Mouse (Mus musculus) hematopoietic stem cell, adult 5-6 weeks (primary cell): ENCODE data around the gene Ank3. TPM values are rescaled to one million over a fixed set of nuclear protein-coding genes. Genes with fewer than 3 reads are reported as not detected.
A peak's percentile ranks its signal among the peaks of the same experiment; 100 is the strongest.

ENCODE experiments used
- ATAC-seq, 2 experiments: fragments of 125-278 bp in 1 of 2; replicated peaks in 1 of 2; 2 replicates each; pipeline ENCODE4 v1.8.0; 2016 to 2017; ENCODE audit warnings: inconsistent platforms in 2 of 2, mild to moderate bottlenecking in 2 of 2, moderate number of reproducible peaks in 2 of 2, low read depth in 1 of 2, moderate TSS enrichment in 1 of 2; ENCODE audit not compliant: low FRiP score in 2 of 2, poor library complexity in 2 of 2, severe bottlenecking in 2 of 2, insufficient read depth in 1 of 2, low TSS enrichment in 1 of 2
- total RNA-seq: library from RNA; stranded (forward); fragments of 172-1452, 232-1000 nt; gene quantifications from 2 replicates; pipeline ENCODE4 v1.2.3, GENCODE M21; 2017

Gene Ank3
- total RNA-seq, 1 experiment from 2014 or later: not detected

- ATAC-seq: no peak
Observed at GRCm38 (mm10) chr10:69919746-69920145, 521.2 kb downstream of the Ank3 start.

GRCm38 (mm10) chr10:69922076-69922475 is 523.5 kb downstream of the Ank3 start:
- ATAC-seq: no peak

DNA sequence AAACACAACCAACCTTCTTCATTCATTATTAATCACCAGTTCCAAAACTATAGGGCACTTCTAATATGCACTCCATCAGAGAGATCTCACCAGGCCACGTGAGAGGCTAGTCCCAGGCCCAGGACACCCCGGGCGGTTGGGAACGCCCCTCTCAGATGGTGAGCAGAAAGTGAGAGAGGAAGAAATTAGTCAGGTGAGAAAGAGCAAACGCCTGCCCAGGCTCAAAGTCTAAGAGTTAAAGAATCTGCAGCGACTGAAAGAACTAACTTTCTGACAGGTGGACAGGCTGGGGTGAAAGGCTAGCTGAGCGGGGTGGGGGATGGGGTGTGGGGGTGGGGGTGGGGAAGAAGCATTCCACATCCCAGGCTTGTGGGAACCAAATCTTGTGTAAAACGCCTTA is 525.2 kb downstream of the Ank3 start:
- ATAC-seq: no peak

DNA sequence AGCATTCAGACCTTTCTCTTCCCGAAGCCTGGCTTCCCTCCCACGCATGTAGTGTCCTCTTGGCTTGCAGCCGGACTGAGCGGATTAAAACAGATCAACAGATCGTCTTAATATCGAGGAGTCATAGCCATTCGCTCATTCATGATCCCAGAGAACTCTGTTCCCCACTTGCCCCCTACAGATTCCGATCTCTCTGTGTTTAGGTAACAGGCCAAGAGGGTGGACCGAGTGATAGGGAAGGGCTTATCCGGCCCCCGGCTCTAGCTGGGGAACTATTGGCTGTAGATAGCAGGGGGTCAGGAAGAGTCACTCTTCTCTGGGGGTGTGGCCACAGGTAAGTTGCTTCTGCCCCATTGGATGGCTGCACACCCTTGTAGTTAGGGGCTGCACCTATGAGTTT is 525.7 kb downstream of the Ank3 start:
- peak in 1 of 2 experiments; percentile 22; a peak in 1 of 4 replicates for ATAC-seq

- no peak; a peak in 1 of 4 replicates for ATAC-seq
Observed at GRCm38 (mm10) chr10:69924845-69925244, 526.3 kb downstream of the Ank3 start.

GRCm38 (mm10) chr10:69925285-69926157 is 526.9 kb downstream of the Ank3 start:
- ATAC-seq: peak; percentile 18 to 24; a peak in 1 of 4 replicates

GRCm38 (mm10) chr10:69926158-69926882 is 527.7 kb downstream of the Ank3 start:
- no peak for ATAC-seq

- ATAC-seq: no peak
Observed at GRCm38 (mm10) chr10:69927012-69927411, 528.4 kb downstream of the Ank3 start.

DNA sequence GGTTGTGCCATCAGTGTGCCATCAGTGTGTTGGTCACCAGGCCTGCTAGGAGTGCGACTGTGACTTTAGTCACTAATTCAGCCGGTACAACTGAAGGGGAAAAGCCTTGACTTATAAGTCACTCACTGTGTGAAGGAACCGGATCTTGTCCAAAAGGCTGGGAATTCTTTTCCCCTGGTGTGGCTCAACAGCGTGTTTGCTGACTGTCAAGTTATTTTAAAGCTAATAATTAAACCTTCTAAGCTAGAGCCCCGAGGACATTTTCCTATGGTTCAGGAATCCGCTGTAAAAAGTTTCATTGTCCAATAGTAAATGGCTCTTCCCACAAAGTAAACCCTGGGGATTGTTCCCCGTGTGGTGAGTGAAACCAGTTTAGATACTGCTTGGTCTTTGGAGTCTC is 529.8 kb downstream of the Ank3 start:
- ATAC-seq: no peak

DNA sequence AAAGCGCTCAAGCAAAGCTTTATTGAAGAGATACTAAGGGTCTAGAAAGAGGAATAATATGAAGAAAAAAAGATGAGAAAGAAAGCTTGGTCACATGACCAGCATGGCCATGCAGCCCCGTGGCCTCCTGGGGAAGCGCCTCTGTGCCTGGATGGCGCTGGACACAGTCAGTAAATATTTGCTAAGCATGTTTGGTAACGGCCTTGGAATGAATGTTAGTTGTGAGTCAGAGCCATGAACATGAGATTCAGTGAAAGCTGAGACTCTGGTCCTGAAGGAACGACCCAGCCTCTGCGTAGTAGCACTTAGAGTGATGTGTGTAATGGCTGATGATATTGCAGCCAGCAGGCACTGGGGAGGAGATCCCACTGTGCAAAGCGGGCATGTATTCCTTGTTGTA is 531.9 kb downstream of the Ank3 start:
- ATAC-seq: no peak

GRCm38 (mm10) chr10:69936443-69937067 is 538.0 kb downstream of the Ank3 start:
- ATAC-seq: no peak

GRCm38 (mm10) chr10:69937291-69937921 is 538.8 kb downstream of the Ank3 start:
- ATAC-seq: no peak

DNA sequence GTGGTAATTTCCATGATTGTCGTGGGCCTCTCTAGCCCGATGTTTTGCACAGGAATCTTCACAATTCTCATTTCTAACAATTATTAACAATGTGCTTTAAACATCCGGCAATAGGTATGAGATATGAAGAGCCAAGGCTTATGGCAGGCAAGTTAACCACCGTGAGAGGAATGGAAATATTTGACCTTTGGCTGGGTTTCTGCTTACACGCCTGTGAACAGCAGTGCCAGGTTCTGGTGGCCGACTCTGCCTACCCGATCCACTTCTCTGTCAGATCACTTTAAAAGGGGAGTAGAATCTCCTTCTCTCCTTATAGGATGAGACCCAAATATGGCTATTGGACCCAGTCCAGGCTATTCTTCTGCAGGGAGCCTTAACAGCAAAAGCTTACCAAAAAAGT is 540.6 kb downstream of the Ank3 start:
- no peak for ATAC-seq

DNA sequence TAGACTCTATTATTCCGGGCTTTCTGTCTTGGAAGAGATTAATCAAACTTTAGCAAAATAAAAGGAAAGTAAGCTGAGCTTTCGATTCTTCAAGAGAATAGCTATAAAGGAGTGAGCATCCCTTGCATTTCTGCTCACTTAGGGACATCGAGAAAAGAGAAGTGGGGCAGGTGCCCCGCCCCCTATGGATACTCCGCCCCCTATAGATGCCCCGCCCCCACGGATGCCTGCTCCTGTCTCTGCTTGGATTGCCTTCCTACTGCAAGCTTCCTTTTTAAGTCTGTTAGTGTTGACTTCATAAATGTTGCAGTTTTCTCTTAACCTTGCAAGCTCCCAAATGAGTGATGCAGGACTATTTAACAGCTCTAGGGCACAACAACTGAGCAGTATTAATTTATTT is 541.4 kb downstream of the Ank3 start:
- ATAC-seq: no peak

DNA sequence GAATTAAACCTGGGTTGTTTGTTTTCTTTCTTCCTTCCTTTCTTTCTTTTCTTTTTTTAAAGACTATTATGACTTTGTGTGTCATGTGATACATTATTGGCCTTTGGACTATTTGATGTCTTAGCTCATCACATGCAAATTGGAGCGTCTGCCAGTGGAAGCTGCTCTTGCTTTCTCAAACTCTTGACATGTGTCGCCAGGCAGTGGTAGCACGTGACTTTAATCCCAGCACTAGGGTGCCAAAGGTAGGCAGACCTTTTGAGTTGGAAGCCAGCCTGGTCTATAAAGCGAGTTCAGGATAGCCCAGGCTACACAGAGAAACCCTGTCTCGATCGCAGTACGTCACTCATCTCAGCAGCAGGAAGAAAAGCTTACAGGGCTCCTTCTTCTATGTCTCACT is 542.4 kb downstream of the Ank3 start:
- no peak for ATAC-seq

DNA sequence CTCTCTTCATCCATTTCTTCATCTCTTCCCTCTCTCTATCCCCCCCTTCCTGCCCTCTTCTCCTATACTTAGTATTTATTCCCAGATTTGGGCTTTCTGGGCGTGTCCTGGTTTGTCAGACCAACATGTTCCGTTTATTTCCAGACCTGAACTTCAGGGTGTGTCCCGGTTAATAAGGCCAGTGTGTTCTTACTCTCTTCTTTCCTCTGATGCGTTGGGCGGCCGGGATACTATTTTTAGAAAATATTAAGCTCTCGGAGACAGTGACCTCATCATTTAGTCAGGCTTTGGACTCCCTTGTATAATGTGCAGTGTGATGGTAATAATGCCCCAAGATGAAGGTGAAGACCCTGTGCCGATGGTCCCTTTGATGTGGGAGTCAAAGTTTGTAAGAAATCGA is 546.3 kb downstream of the Ank3 start:
- ATAC-seq: no peak

DNA sequence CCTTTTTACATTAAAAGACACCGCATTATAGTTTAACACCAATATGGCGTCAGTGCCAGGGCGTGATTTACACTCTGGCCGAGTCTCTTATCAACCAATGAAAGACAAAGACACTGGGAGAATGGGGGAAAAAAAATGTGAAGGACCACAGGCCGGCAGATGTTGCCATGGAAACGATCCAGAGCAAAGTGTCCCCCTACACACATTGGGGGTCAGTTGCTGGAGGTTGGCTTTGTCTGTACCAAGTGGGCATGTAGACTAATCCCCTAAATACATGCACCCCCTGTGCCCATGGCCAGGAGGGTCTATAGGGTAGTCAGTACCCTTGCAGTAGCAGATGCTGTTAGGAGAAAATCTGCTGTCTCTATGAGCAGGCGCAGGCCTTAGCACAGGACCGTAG is 547.3 kb downstream of the Ank3 start:
- no peak for ATAC-seq

DNA sequence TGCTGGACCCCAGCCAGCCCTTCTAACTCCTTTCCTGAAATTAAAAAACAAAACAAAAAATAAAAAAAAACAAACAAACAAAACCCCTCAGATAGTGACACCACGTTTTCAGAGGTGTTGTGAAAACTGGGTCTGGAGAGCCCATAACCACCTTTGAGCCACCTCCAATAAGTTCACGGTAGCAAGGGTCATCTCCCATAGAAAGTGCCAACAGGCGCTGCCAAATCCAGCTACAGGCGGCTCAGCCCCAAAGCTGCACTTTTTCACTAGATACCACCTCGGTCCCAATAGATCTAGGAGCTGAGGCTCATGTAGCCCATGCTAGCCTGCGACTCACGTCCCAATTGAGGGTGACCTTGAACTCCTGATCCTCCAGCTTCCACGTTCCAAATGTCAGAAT is 547.7 kb downstream of the Ank3 start:
- ATAC-seq: no peak
